Mouse (Mus musculus) thymus, postnatal 4 days (tissue): ENCODE measurements around the gene Pde11a.

Source experiments
- DNase-seq: peaks from one replicate; pipeline ENCODE4 v3.0.0; 2021

Pde11a gene

DNA sequence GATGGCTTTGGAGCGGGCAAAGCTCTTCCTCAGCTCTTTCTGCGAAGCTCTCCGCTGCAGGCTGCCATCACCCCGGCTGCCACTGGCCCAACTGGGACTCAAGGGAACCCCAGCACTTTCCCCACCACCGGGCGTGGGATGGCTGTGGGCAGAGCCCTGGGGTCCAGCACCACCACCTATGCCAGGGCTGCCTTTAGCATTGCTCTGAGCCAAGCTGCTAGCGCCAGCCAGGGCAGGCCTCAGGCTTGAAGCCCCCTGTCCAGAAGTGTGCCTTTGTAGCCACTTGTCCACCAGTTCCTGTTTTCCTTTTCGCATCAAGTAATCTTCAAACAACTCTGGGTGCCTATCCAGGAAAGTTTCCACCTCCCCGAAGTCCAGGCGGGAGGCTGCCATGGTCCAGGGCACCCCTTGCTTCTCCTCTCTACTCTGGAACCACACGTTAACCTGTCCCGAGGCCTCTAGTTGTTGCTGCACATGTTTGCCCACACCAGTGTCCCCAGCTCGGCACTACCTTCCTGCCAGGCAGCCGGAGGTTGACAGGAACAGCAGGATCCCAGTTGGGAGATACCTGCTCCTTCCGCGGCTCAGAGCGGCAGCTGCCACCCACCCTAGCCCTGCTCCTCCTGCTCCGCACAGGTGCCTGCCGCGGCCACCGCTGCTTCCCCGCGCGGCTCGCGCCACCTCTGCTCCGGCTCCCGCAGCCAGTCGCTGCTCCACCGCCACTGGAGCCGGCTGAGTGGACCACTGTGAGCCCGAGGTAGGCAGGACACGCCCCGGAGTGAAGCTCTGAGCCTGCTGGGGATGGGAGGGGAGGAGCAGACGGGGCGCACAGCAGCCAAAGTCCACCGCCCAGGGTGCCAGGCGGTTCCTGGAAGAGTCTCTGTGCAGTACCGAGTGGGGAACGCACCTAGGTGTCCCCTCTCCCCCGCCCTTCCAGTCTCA lies at the start of gene Pde11a:
Pde11a (minus strand) TSS at position 560 of the 942 bp plus-strand sequence.
- DNase-seq: peak; percentile 26

DNA sequence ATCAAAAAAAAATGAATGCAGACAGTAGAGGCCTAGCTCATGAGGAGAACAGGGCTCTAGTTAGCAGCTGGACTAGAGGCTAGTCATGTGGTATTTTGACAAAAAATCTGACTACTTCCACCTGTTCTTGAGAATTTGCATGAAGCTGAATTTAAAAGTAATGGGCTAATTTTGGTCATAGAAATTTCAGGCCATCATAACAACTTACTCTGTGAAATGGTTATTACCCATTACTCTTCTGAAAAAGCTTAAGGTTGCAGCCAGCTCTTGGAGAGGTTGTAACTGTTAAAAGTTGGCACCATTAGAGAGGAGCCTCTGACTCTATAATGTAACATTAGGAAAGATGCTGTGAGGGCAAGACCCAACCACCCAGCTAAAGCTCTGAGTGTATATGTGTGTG lies 48.0 kb upstream of the Pde11a start:
- no peak for DNase-seq

DNA sequence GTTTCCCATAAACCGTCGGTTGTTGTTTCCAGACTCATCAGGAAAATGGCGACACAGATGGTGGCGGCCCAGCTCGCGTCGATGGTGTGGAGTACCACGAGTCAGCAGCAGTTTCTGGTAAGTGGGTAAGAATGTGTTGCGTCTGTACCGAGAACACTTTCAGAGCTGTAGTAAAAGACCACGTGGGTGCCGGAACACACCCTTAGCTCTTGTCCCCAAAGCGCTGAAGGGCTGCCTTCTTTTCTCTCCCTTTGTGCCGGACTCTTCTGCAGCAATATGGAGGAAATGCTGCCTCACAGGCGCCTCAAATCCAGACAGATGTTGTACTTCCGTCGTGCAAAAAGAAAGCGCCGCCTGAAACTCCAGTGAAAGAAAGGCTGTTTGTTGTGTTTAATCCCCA lies 40.1 kb upstream of the Pde11a start:
- no peak for DNase-seq

DNA sequence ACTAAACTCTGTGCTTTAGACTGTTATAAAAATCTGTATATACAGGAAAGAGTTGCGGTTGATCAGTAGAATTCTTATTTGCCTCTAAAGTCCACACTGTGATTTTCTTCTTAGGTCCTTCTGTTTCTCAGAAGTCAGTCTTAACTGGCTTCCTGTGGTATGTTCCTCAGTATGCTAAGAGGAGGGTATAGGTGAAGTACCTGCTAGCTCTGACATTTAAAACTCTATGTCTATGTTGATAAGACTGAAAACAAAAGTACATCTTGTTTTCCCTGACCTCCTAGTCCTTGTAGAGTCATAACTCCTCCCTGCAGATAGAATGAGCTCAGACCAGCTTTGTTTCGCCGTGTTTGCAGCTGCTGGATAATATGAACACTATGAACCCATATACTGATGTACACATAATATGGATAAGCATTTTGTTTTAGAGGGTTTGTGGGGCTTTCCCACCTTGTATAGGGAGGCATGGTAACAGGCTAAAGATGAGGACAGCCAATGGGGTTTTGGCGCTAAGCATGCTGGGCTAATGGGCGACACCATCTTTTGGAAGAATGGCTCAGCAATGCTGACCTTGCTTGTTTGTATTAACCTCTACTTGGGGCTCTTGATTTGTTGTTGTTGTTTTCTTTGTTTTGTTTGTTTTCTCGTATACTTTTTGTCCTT lies 36.1 kb upstream of the Pde11a start:
- no peak for DNase-seq

DNA sequence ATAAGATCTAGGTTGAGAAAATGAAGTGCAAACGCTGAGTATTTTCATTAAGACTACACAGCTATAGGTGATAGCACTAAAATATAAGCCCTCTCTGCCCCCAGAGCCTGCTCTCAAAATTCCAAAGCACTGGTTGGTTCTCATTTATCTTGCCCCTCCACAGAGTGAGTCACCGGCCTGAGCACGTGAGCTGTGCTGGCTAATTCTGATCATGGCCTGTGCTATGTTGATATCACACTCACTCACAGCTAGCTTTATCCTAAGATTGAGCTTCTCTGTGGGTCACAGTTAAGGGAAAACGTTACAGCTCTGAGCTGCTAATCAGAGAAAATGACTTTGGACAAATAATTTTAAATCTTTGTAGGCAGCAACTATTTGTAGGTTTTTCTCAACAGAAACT lies 33.7 kb upstream of the Pde11a start:
- no peak for DNase-seq

DNA sequence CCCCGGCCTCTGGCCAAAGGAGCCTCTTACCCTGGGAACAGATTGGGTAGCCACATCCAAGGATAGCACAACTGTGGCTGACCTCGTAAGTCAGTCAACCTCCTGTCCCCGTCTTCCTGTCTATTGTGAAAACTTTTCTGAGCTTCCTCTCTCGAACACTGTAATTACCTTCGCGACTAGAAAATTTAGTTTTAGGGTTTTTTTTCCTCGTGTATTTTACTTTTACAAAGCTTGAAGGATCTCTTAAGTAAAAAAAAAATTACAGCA lies 32.0 kb upstream of the Pde11a start:
- DNase-seq: no peak

DNA sequence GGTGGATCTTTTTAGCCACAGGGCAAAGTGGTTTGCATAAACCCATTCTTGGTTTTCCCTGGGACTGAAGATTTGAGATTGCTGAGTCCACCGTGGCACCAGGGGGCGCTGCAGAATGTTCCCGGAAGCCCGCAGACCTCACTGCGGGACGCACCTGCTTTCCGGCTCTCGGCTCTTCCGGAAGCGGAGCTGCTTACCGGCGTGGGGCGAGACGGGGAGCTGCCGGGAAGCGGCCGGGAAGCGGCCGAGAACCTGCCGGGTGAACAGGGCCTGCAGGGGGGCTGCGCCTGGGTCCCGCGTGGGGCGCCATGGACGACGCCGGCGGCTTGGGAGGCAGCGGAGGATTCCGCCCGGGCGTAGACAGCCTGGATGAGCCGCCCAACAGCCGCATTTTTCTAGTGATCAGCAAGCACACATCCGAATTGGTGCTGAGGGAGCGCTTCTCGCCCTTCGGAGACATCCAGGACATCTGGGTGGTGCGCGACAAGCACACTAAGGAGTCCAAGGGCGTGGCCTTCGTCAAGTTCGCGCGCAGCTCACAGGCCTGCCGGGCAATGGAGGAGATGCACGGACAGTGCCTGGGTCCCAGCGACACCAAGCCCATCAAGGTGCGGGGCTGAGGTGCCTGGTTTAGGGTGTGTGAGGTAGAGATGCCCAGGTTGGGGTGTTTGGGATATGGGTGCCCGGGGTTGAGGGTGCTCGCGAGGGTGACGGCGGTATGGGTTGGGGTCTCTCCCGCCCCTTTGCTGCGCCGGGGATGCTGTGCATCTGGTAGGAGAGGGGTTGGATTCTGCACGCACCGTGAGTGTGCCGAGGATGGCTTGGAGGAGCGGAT lies 31.5 kb upstream of the Pde11a start, which contains the start of gene Rbm45:
Rbm45 (plus strand) TSS at position 164 of the 835 bp plus-strand sequence.
- peak; percentile 96 for DNase-seq

DNA sequence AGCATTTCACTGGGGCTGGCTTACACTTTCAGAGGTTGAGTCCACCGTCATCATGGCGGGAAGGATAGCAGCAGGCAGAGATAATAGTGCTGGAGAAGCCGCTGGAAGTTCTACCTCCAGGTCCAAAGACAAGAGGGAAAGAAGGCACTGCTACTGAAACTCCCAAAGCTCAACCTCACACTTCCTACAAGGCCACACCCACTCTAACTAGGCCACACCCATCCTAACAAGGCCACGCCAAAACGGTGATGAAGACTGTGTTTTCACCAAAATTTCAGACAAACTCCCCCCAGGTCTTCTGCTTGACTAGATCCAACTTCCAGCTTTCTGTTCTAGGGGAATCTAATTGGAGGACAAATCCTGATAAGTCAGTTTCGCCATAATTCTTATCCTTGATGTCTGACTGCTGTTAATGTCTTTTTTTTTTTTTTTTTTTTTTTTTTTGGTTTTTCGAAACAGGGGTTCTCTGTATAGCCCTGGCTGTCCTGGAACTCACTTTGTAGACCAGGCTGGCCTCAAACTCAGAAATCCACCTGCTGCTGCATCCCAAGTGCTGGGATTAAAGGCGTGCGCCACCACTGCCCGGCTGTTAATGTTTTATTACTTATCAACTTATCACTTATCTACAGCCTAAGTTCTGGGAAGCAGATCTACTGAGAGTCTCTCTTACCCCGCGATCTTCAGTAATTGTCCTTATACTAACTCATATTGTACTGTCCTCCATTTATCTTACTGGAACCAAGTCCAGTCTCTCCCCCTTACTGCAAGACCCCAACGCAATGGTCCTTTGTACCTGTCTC lies 30.5 kb upstream of the Pde11a start:
- DNase-seq: no peak

DNA sequence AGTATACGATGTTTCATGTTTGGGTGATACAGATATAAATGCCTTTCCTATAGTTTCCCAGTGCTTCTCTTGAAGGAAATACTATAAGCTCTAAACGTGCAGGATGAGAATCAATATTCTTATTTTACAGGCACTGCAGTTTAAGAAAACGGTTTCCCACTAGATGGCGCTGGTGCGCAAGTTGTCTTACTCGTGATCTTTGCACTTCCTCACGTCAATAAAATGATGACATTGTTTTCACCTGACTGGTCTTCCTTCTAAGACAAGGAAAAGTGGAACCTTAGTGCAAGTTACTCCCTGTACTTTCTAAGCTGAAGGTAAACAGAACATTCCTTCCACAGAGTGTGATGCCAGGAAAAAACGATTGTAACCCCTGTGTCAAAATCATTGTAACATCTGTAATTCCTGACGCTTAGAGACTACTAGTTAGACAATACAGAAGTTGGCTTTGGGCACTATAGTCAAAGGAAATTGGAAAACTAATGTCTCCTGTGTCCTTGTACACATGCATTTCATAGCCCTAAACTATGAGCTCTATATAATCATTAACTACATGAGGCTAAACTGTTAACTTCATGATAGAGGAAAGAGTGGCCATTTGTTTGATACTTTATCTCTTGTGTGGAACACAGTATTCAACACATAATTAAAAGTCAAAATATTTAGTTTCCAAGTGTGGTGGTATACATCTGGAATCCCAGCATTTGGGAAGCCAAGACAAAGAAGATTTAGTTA lies 28.8 kb upstream of the Pde11a start:
- peak; percentile 93 for DNase-seq

DNA sequence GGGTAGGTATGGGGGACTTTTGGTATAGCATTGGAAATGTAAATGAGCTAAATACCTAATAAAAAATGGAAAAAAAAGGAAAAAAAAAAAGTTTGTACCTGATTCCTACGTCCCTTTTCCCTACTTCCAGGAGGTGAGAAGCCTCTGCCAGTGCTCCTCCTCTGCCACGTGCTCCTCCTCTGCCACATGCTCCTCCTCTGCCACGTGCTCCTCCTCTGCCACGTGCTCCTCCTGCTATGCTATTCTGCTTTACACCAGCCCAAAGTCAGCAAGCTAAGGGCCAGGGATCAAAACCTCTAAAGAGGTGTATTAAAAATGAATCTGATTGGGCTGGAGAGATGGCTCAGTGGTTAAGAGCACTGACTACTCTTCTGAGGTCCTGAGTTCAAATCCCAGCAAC lies 27.2 kb upstream of the Pde11a start:
- DNase-seq: no peak

DNA sequence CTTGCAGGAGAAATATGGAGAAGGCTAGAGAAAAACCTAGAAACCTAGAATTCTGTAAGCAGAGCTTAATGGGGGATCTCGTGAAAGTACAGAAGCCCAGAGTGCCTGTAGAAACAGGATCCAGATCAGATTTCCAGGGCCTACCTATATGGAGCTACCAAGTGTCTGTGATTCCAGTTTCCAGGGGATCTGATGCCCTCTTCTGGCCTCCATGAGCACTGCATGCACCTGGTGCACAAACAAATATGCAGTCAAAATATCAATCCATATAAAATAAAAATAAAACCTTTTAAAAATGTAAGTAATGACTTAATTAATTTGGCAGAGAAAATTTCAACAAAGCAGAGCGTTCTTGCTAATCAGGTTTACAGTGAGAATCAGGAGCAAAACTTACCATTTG lies 23.5 kb upstream of the Pde11a start:
- DNase-seq: peak; percentile 45

DNA sequence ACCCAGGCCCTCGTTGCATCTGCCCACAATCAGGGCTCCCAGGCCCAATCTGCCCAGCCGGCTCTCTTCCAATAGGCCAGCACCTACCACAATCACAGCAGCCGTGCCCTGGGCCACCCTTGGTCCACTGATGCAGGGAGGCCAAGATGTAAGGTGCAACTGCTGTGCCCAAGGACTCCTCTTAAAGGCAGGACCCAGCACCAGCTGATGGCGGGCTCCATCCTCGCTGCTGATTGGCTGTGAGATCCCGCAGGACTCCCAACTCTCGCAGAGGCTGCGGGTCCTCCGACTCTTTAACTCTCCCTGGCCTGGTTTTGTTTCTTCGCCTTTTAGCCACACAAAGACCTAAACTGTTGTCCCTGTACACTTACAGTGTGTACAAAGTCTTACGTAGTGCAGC lies 21.7 kb upstream of the Pde11a start, which contains the start of gene Cyct:
Cyct (minus strand) TSS at position 225 of the 400 bp plus-strand sequence.
- DNase-seq: no peak

DNA sequence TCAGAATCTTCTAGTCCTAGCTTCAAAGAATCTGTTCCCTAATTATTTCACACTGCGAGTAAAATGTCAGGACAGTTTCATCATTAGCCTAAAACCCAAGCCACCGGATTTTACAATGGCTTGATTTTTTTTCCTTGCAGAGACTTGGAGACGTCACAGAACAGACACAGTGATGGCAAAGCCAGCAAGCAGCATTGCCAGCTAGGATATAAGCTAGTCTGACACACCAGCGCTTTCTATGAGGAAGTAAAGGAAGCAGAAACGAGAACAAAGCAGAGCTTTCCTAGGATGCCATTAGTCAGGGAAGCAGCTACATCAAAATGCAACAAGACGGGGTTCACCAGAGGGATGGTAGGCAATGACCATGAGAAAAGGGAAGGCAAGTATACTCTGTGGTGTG lies 9.3 kb upstream of the Pde11a start:
- no peak for DNase-seq

DNA sequence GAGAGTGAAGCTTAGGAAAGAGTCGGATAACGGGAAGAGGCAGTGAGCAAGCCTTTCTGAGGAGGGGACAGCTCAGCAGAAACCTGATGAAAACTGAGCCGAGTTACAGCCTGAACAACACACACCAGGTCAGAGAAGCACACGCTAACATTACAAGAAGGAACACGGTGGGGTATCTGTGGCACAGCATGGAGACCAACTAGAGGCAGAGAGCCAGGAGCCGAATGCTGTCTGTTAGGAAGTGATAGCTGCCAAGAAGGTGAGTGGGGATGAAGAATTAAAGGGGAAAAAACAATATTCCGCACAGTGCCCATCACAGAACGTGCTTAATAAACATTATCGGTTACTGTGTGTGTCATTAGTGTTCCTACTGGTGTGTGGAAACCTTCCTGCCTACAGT lies 3.6 kb upstream of the Pde11a start:
- no peak for DNase-seq

DNA sequence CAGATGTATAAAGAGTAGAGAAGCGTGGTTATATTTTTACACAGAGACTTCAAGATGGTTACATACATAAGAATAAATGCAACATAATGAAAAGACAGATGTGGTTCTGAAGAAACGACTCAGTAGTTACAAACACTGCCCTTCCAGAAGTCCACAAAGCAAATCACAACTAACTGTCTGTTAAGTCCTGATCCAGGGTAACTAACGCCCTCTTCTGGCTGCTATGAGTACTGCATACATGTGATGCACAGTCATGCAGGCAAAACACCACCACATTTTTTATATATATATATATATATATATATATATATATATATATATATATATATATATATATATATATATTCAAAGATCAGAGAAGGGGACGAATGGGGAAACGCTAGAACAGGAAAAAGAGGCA lies 4.0 kb downstream of the Pde11a start:
- DNase-seq: peak; percentile 36

DNA sequence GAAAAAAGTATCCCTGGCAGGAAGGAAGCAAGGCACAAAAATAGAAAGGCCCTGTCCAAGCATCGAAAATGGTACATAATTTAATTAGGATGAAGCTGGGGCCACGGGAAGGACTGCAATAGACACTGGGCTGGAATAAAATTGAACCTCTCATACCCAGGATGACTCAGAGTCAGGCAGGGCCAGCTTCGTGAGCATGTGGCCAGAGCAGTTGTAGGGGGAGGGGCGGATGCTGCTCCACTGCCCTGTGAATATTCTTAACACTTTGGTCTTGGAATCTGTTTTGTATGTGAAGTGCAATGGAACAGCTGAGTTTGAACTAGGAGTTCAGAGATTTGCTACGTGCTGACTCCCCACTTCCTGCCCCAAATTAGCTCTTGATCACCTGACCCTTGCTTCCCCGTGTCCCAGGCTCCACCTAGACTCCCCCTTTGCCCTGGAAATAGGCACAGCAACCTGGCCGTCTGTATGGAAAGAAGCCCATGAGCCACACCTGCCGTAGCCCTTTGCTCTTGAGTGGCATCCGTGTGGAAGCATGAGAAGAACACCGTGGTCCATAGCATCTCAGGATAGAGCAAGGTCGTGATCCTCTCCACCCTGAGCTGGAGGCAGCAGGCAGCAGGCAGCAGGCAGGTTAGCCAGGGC lies 6.3 kb downstream of the Pde11a start:
- DNase-seq: no peak

DNA sequence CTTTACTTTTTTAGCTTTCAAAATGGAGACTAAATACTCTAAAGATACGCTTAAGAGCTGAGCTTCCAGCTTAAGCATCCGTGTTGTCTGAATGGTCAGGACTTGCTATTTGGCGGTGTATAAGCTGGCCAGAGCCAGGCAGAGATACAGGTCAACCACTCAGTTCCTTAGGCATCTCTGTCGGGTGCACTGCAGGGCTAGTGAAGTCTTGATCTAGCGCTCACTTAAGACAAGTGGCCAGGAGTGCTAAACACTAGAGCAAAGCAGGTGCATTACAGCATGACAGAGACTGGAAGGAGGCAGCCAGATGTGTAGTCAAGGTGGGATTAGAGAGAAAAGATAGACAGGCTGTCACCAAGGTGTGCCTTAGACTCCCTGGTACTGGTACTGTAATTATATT lies 8.5 kb downstream of the Pde11a start:
- DNase-seq: no peak

DNA sequence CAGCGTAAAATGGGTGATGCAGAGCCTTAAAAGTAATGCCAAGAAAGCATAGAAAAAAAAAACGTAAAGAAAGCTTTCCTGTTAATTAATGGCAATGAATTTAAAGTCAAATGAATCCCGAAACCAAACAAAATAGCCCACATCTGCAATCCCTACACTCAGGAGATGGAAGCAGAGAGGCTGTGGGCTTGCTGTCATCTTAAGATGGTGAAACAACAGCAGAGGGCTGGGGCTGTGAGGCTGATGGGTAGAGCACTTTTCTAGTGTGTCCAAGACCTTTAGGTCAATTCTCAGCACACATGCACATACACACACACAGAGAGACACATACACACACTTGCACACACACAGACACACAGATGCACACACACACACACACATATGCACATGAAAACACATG lies 12.4 kb downstream of the Pde11a start:
- DNase-seq: no peak

DNA sequence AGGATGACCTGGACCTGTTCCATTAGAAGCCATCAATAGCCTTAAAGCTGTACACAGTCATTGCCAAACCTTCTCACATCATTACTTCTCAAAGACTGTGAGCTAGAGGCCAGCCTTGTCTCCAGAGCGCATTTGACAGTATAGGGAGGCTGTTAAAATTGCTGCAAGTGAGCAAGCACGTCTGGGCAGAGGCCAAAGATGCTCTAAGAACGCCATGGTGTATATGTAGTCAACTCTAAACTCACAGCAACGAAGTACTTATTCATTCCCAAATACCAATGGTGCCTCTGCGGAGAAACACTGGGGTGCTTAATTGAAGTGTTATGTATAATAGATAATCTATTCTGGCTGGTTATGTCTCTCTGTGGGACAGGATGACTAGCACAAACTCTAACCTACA lies 14.1 kb downstream of the Pde11a start:
- no peak for DNase-seq

DNA sequence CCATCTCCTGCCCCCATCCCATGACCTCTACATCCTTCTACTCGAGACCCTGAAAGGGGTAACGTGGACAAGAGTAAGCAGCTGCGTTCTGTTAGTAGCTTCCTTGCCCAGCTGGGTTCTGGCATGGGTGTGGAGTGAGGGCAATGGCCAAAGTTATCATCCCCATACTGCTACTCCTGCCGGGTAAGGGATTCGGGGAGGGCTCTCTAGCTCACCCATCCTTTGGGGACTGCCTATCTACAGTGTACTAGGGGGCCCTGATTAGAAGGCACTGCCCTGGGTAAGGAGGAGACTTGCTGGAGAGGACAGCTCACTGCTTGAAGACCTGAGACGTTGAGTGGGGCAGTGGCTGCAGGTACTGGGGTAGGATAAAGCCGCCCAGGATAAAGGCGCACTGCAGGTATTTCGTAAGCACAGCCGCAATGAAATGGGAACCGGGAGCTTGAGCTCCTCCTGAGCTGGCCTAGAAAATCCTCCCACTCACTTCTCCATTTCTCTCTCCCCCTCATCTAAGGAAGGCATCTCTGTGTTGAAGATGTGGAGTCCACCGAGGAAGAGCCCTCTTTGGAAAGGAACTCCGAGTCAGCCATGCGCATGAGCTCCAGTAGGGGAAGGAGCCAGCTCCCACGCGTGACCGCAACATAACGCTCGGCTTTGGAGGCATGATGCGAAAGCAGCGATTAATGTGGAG lies 15.2 kb downstream of the Pde11a start:
- no peak for DNase-seq

DNA sequence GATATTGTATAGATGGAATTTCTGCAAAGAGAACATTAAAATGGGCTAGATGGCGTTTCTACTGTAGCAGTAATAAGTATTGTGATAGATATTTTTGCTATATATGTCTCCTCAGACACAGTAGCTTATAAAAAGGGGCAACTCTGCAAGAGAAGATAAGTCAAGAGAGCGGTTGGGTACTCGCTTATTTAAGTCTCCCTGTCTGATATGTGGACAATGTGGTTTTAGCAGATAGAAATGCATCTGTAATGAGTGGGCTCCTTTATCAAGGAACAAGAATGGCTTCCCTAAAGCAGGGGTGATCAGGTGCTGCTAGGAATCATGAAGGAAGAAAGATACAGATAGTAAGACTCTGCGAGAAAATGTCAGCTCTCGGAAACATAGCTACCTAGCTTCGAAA lies 18.2 kb downstream of the Pde11a start:
- no peak for DNase-seq
